Mouse (Mus musculus) cerebellum, adult 11-12 months (tissue): Measurements from ENCODE around the gene Scaf1.

ENCODE experiments used
- DNase-seq: peaks from one replicate; pipeline ENCODE4 v3.0.0; 2022

Gene Scaf1

DNA sequence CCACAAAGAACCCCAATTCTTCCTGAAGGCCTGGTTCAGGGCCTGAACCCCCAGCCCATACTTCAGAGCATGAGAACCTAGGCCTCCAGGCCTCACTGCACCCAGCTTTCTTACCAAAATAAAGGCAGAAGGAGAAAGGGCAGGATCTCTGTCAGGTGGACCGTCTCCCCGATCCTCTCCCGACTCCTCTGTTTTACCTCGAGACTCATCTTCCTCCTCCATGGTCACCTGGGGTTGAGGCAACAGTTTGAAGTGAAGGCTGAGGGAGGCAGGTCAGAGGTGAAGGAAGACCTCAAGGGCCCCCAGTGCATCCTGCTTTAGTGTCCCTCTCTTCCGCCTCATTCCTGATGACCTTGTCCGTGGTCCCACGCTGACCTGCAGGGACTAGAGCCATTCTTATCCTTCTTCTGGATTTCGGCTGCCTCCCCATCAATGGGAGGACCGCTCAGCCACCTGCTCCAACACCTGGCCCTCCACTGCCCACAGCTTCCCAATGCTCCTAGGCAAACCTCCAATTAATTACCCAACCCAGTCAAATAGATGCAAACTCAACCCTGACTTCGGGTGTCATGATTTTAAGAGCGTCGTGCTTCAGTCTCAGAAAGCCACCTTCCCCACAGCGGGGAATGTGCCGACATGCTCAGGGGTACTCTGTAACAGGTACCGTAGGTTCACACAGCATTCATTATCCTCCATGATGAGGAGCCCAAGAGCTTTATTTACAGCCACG, 2.6 kb downstream of the Scaf1 start:
- DNase-seq, result peak; percentile 51

DNA sequence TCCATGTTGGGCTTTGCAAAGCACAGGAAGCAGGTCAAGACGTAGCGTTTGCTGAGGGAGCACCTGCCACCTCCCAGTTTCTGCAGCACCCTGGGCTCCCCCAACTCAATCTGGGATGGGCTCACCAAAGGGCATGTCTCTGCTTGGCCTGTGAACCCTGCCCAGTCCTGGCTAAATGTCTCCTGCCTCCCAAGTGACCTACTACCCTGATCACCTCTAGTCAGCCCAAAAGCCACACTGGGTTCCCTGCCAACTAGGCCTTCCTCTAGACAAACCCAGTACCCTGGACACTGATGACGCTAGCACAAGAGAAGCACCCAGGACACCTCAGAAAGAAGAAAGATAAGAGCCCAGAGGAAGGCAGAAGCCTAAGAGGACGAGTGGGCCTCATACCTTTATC, 3.3 kb downstream of the Scaf1 start:
- peak; percentile 55 for DNase-seq

DNA sequence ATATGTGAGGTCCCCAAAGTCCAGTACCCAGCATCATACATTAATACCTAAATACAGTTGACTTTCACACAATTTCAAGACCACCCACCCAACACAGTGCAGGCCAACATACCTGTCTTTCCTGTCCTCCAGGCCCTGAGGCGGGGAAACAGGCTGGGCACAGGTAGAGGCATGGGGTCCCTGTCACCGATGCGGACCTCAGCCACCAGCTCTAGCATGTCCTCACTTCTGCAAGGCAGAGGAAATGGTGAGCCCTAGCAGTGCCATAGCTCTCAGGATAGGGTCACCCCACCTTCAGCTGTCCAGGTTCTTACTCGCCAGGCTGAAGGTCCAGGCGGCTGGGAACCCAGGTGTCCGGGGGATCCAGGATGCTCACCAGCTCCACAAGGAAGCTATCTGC, 4.2 kb downstream of the Scaf1 start:
- no peak for DNase-seq

GRCm38 (mm10) chr7:45008411-45008810, 7.8 kb downstream of the Scaf1 start:
- DNase-seq, result peak; percentile 41

GRCm38 (mm10) chr7:45007846-45008245, 8.3 kb downstream of the Scaf1 start:
- DNase-seq, result no peak

DNA sequence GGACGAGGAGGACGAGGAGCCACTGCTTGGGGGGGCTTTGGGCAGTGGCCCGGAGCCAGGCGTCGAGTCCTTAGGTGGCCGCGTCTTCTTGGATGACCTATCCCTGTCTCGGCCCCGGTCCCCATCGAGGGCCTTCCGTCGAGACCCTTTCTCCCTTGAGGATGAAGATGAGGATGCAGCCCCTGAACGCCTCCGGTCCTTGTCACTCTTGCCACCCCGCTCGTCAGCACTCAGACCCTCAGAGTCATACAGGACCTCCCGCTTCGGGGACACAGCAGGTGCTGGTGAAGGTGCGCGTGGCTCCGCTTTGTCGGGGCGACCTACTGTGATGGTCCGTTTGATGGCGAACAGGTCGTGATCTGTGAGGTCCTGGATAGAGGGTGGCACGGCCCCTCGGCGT, 9.0 kb downstream of the Scaf1 start:
- peak; percentile 33 for DNase-seq

GRCm38 (mm10) chr7:45006503-45006902, 9.7 kb downstream of the Scaf1 start:
- no peak for DNase-seq

- peak; percentile 31 for DNase-seq
These were observed 10.7 kb downstream of the Scaf1 start for GRCm38 (mm10) chr7:45005321-45005992.

- no peak for DNase-seq
These were observed 11.6 kb downstream of the Scaf1 start for GRCm38 (mm10) chr7:45004546-45004945.

GRCm38 (mm10) chr7:45002440-45002839, 13.7 kb downstream of the Scaf1 start:
- peak; percentile 40 for DNase-seq

DNA sequence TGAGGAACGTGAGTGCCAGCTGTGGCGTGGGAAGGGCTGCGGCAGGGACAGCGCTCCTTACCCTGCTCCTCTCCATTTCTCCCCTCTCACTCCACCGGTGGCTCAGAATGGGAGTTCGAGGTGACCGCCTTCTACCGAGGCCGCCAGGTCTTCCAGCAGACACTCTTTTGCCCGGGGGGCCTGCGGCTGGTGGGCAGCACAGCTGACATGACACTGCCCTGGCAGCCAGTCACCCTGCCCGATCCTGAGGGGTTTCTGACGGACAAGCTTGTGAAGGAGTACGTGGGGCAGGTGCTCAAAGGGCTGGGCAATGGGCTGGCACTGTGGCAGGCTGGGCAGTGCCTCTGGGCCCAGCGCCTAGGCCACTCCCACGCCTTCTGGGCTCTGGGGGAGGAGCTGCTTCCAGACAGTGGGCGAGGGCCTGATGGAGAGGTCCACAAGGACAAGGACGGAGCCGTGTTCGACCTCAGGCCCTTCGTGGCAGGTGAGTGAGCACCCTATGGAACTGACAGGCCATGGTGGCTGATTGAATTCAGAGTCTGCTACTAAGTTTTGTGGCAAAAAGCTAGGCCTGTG, 15.5 kb downstream of the Scaf1 start:
- no peak for DNase-seq

- DNase-seq, result no peak
These were observed 16.4 kb downstream of the Scaf1 start for GRCm38 (mm10) chr7:44999753-45000152.

DNA sequence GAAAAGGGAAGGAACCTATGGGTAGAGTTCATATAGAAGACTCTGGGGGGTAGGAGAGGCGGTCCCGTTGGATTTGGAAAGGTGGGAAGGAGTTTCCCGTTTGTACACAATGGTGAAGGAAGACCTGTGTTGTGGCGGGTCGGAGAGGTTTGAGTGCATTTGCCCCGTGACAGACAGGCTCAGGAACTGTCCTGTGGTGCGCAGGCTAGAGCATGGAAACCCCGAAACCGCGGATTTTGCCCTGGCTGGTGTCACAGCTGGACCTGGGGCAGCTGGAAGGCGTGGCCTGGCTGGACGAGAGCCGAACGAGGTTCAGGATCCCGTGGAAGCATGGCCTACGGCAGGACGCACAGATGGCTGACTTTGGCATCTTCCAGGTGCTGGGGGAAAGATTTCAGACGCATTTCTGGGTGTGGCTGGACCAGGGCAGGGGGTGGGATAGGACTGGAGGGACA, 17.6 kb downstream of the Scaf1 start, which contains the start of gene Bcl2l12:
TSS of gene Bcl2l12 (minus strand) at position 212 of the 455 bp plus-strand sequence.
- DNase-seq, result no peak

DNA sequence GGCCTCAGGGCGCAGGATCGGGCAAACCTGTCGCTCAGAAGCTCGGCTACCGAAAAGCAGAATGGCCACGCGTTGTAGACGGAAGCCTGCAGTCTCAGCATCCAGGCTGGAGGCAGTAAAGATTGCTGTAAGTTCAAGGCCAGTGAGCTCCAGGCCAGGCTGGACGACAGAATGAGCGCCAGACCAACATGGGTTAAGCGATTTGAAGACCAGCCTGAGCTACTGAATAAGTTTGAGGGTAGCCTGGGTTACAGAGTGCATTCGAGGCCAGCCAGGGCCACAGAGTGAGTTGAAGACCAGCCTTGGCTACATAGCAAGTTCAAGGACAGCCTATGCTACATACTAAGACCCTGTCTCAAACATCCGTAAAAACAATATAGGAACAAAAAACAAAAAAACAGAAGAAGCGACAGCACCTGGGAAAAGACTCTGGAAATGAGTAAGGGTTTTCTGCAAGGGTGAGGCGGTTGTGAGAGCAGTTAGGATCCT, 18.2 kb downstream of the Scaf1 start:
- DNase-seq, result no peak

DNA sequence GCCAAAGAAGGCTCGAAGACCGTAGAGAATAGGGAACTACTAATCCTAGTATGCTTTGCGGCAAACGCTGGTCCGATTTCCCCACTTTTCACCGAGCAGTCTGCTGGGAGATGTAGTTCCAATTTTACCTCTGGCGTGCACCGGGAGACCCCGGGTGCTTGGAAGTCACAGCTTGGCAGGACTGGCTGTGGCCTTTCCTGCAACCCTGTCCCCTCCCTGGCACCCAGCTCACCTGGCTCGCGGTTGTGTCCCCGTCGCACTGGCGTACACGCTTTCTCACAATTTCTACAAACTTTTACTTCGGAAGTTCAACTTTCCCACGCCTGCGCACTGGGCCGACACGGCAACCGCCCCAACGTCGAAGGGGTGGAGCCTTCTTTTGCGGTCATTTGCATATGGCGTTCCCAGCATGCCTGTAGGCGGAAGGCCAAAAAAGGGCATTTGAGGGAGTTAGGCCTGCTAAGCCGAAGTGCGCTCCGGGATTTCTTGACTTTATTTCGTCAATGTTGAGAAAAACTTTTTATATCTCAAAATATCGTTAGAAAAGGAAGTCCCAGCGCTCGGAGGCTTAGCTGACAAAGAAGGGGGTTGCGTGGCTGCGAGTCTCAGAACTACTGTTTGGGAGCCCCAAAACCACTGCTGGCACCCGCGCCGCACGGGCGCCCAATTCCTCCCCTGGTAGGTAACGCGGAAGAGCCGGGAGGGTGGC, 18.8 kb downstream of the Scaf1 start, which contains the start of gene Irf3:
TSS of gene Irf3 (plus strand) at position 418 of the 709 bp plus-strand sequence.
- peak; percentile 94 for DNase-seq

DNA sequence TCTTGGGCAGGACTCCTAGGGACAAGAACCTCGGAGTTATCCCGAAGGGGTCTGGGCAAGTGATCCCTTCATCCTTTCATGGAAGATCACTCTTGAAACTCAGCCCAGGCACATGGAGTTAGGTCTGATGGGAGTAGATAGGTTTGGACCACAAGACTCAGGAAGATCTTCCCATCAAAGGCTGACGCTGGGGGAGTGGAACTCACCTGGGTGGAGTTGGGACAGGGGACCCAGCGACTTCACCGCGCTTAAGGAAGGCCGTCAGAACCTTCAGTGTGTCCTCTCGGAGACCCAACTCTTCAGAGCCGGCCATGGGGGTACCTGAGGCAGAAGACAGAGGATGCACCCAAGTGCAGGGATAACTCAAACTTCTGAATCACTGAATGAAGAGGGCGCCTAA, 19.5 kb downstream of the Scaf1 start:
- DNase-seq, result no peak

DNA sequence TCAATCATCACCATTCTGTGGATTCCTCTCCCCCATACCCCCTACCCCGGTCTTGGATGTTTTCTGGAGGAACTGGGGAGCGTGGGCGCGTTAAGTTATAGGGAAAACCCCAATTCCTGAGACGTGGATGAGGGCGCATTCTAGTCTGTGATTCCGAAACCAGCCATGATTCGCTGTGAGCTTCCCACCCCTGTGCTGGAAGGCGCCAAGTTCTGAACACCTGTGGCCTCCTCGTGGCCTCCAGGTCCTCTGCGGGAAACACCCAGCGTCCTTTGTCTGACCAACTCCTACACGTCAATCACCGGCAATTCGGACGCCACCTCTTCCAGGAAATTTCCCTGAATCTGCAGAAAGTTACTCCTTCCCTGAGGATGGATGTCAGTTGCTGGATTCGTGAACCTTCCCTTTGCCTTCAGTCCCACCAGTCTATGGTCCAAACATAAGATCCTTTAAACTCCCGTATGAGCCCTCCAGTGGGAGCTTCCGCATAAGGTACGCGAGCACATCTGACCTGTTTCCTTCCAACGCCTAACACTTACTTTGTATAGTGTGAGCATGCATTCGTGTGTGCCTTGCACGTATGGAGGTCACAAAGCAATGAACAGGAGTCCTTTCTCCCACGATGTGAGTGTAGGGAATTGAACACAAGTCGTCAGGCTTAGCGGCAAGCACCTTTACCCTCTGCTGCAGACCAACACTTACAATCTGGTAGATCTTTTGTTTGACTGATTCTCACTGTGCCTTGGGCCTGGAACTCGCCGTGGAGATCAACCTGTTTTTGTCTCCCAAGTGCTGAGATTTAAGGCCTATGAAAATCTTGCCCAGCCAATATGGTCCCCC, 29.1 kb downstream of the Scaf1 start:
- no peak for DNase-seq

GRCm38 (mm10) chr7:44986192-44986878, 29.8 kb downstream of the Scaf1 start, which contains the start of gene Prmt1:
Gene Prmt1 (minus strand): TSS chr7:44986568.
- DNase-seq, result peak; percentile 100

DNA sequence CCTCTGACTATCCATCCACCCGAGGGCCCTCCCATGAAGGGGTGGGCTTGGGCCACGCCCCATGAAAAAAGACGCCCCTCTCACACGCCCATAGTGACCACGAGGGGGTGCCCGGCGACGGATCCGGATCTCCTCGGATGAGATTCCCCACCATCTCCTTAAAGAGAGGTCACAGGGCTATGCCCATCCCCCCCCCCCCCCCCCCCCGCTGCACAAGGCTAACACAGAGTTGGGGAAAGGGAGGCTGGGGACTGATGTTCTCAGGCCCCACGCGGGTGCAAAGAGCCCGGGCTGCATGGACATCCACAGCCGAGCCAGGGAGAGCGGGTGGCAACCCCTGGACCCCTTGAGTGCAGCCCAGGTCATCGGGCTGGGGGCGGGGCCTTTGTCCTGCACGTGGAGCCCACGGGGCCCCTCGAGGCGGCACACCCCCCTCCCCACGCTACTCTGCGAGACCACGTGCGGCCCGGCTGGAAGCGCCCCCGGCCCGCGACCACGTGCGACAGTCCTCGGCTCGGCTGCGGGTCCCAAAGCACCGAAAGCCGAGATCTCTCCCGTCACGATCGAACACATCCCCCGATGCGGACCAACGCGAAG, 30.5 kb downstream of the Scaf1 start:
- DNase-seq, result peak; percentile 82

DNA sequence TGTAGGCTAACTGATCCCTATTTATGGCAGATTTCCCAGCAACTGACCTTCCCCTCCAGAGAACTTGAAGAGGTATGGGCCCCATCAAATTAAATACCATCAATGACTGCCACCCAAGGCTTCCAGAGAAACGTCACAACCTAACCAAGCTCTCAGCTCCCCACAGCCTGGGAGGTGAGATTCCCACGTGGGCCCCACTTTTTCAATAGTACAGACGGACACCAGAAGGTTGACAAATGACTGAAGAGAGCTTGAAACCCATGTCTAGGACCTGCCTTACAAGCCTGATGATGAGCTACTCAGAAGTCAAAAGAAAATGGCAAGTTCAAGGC, 31.4 kb downstream of the Scaf1 start:
- no peak for DNase-seq
